8 mouse cellular contexts compared by ENCODE assay signal in genomic region chr5:114587908-114588307, GRCm38 (mm10). TPM values are rescaled to one million over a fixed set of nuclear protein-coding genes. Genes with fewer than 3 reads are reported as not detected.
DNase-seq lines count a peak whose midpoint lies in the region; ATAC-seq and TF ChIP-seq lines count a peak whose summit lies in the region.

No protein-coding gene starts in this region.

- H3K4me3 ChIP-seq in lung, adult 2 months (replicated peaks; ENCODE audit: extremely low read depth, low read depth, low read length) = no peak overlapping the region
- H3K4me3 ChIP-seq in kidney, embryonic 14.5 days (ENCODE audit: low read length) = no peak overlapping the region

- no peaks in the 10 kb centered on the region for H3K27me3 ChIP-seq in kidney, embryonic 14.5 days (ENCODE audit: control insufficient read depth, insufficient read depth, low read length)

- H3K9me3 ChIP-seq in kidney, embryonic 14.5 days (ENCODE audit: control insufficient read depth, low read length) = no peaks in the 10 kb centered on the region

- H3K4me1 ChIP-seq in lung, adult 2 months (ENCODE audit: control insufficient read depth, insufficient read depth, low read length) = 0 out of 2 replicates have a peak, but pooled peaks cover 6% of the 10 kb centered on the region
- peaks cover 96% of the 10 kb centered on the region for H3K4me1 ChIP-seq in kidney, embryonic 14.5 days (ENCODE audit: control insufficient read depth, insufficient read depth, low read length)

- 44% methylated on average over 9 of the region's 9 CpGs for WGBS in lung, adult 2 months
- 37% methylated on average over 9 of the region's 9 CpGs for WGBS in kidney, embryonic 14.5 days

- no peaks in the 10 kb centered on the region for H3K36me3 ChIP-seq in kidney, embryonic 14.5 days (ENCODE audit: control insufficient read depth, insufficient read depth, low read length)

- H3K9ac ChIP-seq in kidney, embryonic 14.5 days (ENCODE audit: low read depth, low read length) = no peak overlapping the region

- TF ChIP-seq POLR2A in lung, adult 2 months (IDR thresholded peaks at IDR 0.05; ENCODE audit: borderline replicate concordance, extremely low read depth, low read depth, low read length) = no peak

- peak; percentile 40 to 60 for DNase-seq in lung, adult 18-20 months
- DNase-seq in lung, adult 2 months = no peak
- DNase-seq in adrenal gland, postnatal 25 days = peak; percentile 78
- DNase-seq in thymus, postnatal 25 days = peak; percentile 86
- DNase-seq in cerebellum, postnatal 36 days = no peak

- no peak for TF ChIP-seq CTCF in lung, adult 2 months (IDR thresholded peaks at IDR 0.05; ENCODE audit: insufficient read depth, low read length)

- no peak overlapping the region for H3K27ac ChIP-seq in kidney, embryonic 14.5 days (ENCODE audit: low read depth, low read length)

- no peak overlapping the region for H3K4me2 ChIP-seq in kidney, embryonic 14.5 days (replicated peaks; ENCODE audit: low read depth, low read length)

- peak; percentile 26 for ATAC-seq in kidney, embryonic 14.5 days (ENCODE audit: low FRiP score, low TSS enrichment)
- peak; percentile 33; the same call in 1 of the 2 replicates for ATAC-seq in monocyte, adult 5-6 weeks (replicated peaks; ENCODE audit: insufficient number of reproducible peaks, low FRiP score, low TSS enrichment, poor library complexity, severe bottlenecking)
- no peak for ATAC-seq in erythroid progenitor cell, adult 5-6 weeks (replicated peaks; ENCODE audit: low FRiP score, poor library complexity, severe bottlenecking)

RNA-seq across cellular contexts. Expression of gene Fam222a, which starts 20.1 kb away (rescaled TPM):
- 7.6 and 8.0 TPM in 2 replicates for polyA plus RNA-seq in lung, adult 2 months (2012; rRNA removed)
- 26.9 and 39.8 TPM in 2 replicates for total RNA-seq in adrenal gland, postnatal 25 days (2021)
- 5.6 and 5.8 TPM in 2 replicates for polyA plus RNA-seq in kidney, embryonic 14.5 days (2014; fragmentation: Nextera tagmentation; extraction: Ambion mirVana)
- total RNA-seq in monocyte, adult 5-6 weeks (2017) = 0.75 TPM in 1 of 3 replicates, not detected in the others
- 2.9 TPM in 1 of 2 replicates, not detected in the other for total RNA-seq in erythroid progenitor cell, adult 5-6 weeks (2015; ENCODE audit: low replicate concordance)
- total RNA-seq in erythroid progenitor cell, adult 5-6 weeks (2017; ENCODE audit: low replicate concordance) = 0.39 TPM in 1 of 2 replicates, not detected in the other

Comparison
In these comparisons a context has a peak if more than half of its experiments do, and no peak if none do; other contexts are left out.
1. DNase-seq: peak in lung, adult 18-20 months (2 of 2), adrenal gland, postnatal 25 days (single experiment) and thymus, postnatal 25 days (single experiment); none in lung, adult 2 months (single experiment) and cerebellum, postnatal 36 days (0 of 2).